Mouse (Mus musculus) erythroblast, adult 5-6 weeks (primary cell): ENCODE results near the gene Gprc5a. TPM values are rescaled to one million over a fixed set of nuclear protein-coding genes. Genes with fewer than 3 reads are reported as not detected.

ENCODE experiments used
- ATAC-seq: replicated peaks from 2 replicates; pipeline ENCODE4 v1.8.0; 2016; ENCODE audit warnings: moderate number of reproducible peaks, mild to moderate bottlenecking, moderate TSS enrichment, inconsistent platforms; ENCODE audit not compliant: poor library complexity, low FRiP score, severe bottlenecking
- total RNA-seq, 2 experiments: library from RNA; stranded (forward) in 1 of 2; stranded (reverse) in 1 of 2; fragments of 150-400 nt in 1 of 2; fragments of 200-764, 138-1000 nt in 1 of 2; gene quantifications; 2 replicates each; pipeline versions ENCODE4 v1.2.3 to v1.2.4; 2015 to 2017; ENCODE audit warnings: low replicate concordance in 2 of 2

The Gprc5a gene
- total RNA-seq, 2 experiments from 2014 or later: not detected

DNA sequence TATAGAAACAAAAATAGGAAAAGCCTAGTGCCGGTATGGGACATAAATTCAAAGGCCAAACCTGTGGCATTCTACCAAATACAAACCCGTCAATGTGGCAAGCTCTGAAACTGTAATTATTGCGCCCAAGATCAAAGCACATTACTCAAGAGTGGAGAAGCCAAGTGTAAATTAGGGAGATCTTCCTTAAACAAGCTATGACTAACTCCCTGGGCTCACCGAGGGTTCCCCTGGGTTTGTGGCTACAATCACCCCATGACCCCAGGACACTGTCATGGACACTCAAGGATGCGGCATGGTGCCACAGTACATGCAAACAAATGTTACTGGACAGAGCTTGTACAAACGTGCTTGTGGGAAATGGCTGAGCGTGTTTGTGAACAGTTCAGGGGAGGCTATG is 67.6 kb downstream of the Gprc5a start:
- no peak for ATAC-seq

DNA sequence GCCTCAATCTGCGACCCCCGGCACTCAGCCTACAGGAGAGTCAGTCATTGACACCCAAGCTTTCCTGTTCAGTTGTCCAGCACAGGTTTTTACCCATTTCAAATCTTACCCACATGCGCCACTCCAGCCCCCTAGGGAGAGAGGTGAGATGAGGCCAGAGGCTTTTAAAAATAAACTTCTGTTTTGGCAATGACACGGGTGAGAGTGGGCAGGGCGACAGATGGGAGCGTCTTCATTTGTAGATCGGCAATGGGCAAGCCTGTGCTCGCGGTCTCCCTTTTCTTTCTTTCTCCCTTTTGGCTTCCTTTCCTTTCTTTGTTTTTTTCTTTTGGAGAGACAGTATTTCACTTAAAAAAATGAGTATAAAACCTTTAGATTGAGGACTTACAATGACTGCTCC is 68.0 kb downstream of the Gprc5a start:
- ATAC-seq: no peak

Other genes starting within 250 kb of the Gprc5a start
- 23.0 and 23.2 TPM in 2 replicates for gene Crebl2, start 235.5 kb upstream of the Gprc5a start, total RNA-seq (2015; ENCODE audit: low replicate concordance)
- gene Crebl2, start 235.5 kb upstream of the Gprc5a start, total RNA-seq (2017; ENCODE audit: low replicate concordance): 26.0 and 49.9 TPM in 2 replicates
- gene Gpr19, start 167.1 kb upstream of the Gprc5a start, total RNA-seq (2015; ENCODE audit: low replicate concordance): 2.7 and 5.0 TPM in 2 replicates
- gene Gpr19, start 167.1 kb upstream of the Gprc5a start, total RNA-seq (2017; ENCODE audit: low replicate concordance): 2.1 and 8.3 TPM in 2 replicates
- gene Cdkn1b, start 145.2 kb upstream of the Gprc5a start, total RNA-seq (2015; ENCODE audit: low replicate concordance): 256 and 258 TPM in 2 replicates
- gene Cdkn1b, start 145.2 kb upstream of the Gprc5a start, total RNA-seq (2017; ENCODE audit: low replicate concordance): 354 and 386 TPM in 2 replicates
- 0.19 and 2.1 TPM in 2 replicates for gene Apold1, start 83.9 kb upstream of the Gprc5a start, total RNA-seq (2015; ENCODE audit: low replicate concordance)
- gene Apold1, start 83.9 kb upstream of the Gprc5a start, total RNA-seq (2017; ENCODE audit: low replicate concordance): 4.9 and 6.4 TPM in 2 replicates
- 29.8 and 34.9 TPM in 2 replicates for gene Ddx47, start 54.0 kb upstream of the Gprc5a start, total RNA-seq (2015; ENCODE audit: low replicate concordance)
- 40.4 and 64.3 TPM in 2 replicates for gene Ddx47, start 54.0 kb upstream of the Gprc5a start, total RNA-seq (2017; ENCODE audit: low replicate concordance)
- not detected in 2 replicates for gene Gprc5d, start 52.6 kb downstream of the Gprc5a start, total RNA-seq (2015; ENCODE audit: low replicate concordance)
- gene Gprc5d, start 52.6 kb downstream of the Gprc5a start, total RNA-seq (2017; ENCODE audit: low replicate concordance): not detected in 2 replicates
- gene Fam234b, start 132.3 kb downstream of the Gprc5a start, total RNA-seq (2015; ENCODE audit: low replicate concordance): 96.6 and 108 TPM in 2 replicates
- 155 and 168 TPM in 2 replicates for gene Fam234b, start 132.3 kb downstream of the Gprc5a start, total RNA-seq (2017; ENCODE audit: low replicate concordance)
- gene Hebp1, start 132.4 kb downstream of the Gprc5a start, total RNA-seq (2015; ENCODE audit: low replicate concordance): 72.1 and 87.8 TPM in 2 replicates
- 143 and 274 TPM in 2 replicates for gene Hebp1, start 132.4 kb downstream of the Gprc5a start, total RNA-seq (2017; ENCODE audit: low replicate concordance)
- not detected in 2 replicates for gene Gsg1, start 188.7 kb downstream of the Gprc5a start, total RNA-seq (2015; ENCODE audit: low replicate concordance)
- gene Gsg1, start 188.7 kb downstream of the Gprc5a start, total RNA-seq (2017; ENCODE audit: low replicate concordance): not detected in 2 replicates
- not detected in 2 replicates for gene Pbp2, start 244.8 kb downstream of the Gprc5a start, total RNA-seq (2015; ENCODE audit: low replicate concordance)
- not detected in 2 replicates for gene Pbp2, start 244.8 kb downstream of the Gprc5a start, total RNA-seq (2017; ENCODE audit: low replicate concordance)